ENCODE assay signal across 9 mouse cellular contexts in genomic region chr2:172282071-172282710, GRCm38 (mm10). TPM values are rescaled to one million over a fixed set of nuclear protein-coding genes. Genes with fewer than 3 reads are reported as not detected.
DNase-seq lines count a peak whose midpoint lies in the region; ATAC-seq lines count a peak whose summit lies in the region.
"Had no signal": no experiment of that assay in that cellular context is flagged by ENCODE, and none has a peak within 500 bp of the region (broad histone marks: within the 10 kb centered on the region; RNA-seq: fewer than 3 reads in every experiment).

No protein-coding gene starts in this region.

- H3K27ac ChIP-seq in midbrain, embryonic 10.5 days (replicated peaks): peak overlapping the region; percentile 74
- H3K27ac ChIP-seq in heart, embryonic 10.5 days: no peak overlapping the region
- H3K27ac ChIP-seq: left cerebral cortex, adult 2 months had no signal

- no peaks in the 10 kb centered on the region for H3K36me3 ChIP-seq in midbrain, embryonic 10.5 days
- H3K36me3 ChIP-seq in heart, embryonic 10.5 days: no peaks in the 10 kb centered on the region

- ATAC-seq in megakaryocyte, adult 5-6 weeks (ENCODE audit: poor library complexity, severe bottlenecking): no peak

- intact Hi-C loops in left cerebral cortex, postnatal 10 days (cut with DNase I): no loop called here

- H3K27me3 ChIP-seq in midbrain, embryonic 10.5 days (ENCODE audit: low read depth, poor library complexity, severe bottlenecking): 0 out of 2 replicates have a peak, but pooled peaks cover 7% of the 10 kb centered on the region
- 0 out of 2 replicates have a peak, but pooled peaks cover 7% of the 10 kb centered on the region for H3K27me3 ChIP-seq in heart, embryonic 10.5 days (ENCODE audit: insufficient read depth, poor library complexity, severe bottlenecking)

- WGBS in midbrain, embryonic 10.5 days: 58% methylated on average over 19 of the region's 19 CpGs
- 85% methylated on average over 19 of the region's 19 CpGs for WGBS in heart, embryonic 10.5 days

- peak; percentile 42 to 58 for DNase-seq in left cerebral cortex, postnatal 10 days (ENCODE audit: extremely low spot score in 1 of 2, low spot score in 2 of 2)
- DNase-seq in left cerebral cortex, adult 9 months (ENCODE audit: low spot score in 2 of 2): no peak
- peak; percentile 65 for DNase-seq in adrenal gland, adult 2 months
- peak; percentile 76 for DNase-seq in gastrocnemius, postnatal 10 days
- peak; percentile 59 for DNase-seq in midbrain, embryonic 10.5 days (ENCODE audit: low spot score)
- DNase-seq in spleen, adult 18-20 months: no peak
- DNase-seq in heart, embryonic 10.5 days (ENCODE audit: low spot score): no peak

- H3K4me1 ChIP-seq in midbrain, embryonic 10.5 days: peaks cover 24% of the 10 kb centered on the region
- H3K4me1 ChIP-seq in heart, embryonic 10.5 days: peaks cover 9% of the 10 kb centered on the region; the same call in 1 of the 2 replicates

- 0 out of 2 replicates have a peak, but pooled peaks cover 3% of the 10 kb centered on the region for H3K9me3 ChIP-seq in midbrain, embryonic 10.5 days (replicated peaks)
- H3K9me3 ChIP-seq in heart, embryonic 10.5 days: no peaks in the 10 kb centered on the region

- H3K4me3 ChIP-seq in midbrain, embryonic 10.5 days: no peak overlapping the region
- H3K4me3 ChIP-seq in heart, embryonic 10.5 days: no peak overlapping the region
- H3K4me3 ChIP-seq: left cerebral cortex, adult 2 months had no signal

RNA-seq across cellular contexts. Expression of gene Mc3r, which starts 33.9 kb away (rescaled TPM):
- under 1 TPM; 0.47 to 0.49 TPM for total RNA-seq in left cerebral cortex, postnatal 10 days (2021)
- total RNA-seq in adrenal gland, adult 2 months (2021): not detected
- 0.04 TPM in 1 of 2 replicates, not detected in the other for polyA plus RNA-seq in adrenal gland, adult 2 months (2012; rRNA removed)
- total RNA-seq in gastrocnemius, postnatal 10 days (2021): not detected
- polyA plus RNA-seq in midbrain, embryonic 10.5 days (2016; fragmentation: Nextera tagmentation; extraction: Ambion mirVana): not detected in 2 replicates
- not detected in 2 replicates for polyA plus RNA-seq in heart, embryonic 10.5 days (2016; fragmentation: Nextera tagmentation; extraction: Ambion mirVana)
- total RNA-seq in megakaryocyte, adult 5-6 weeks (2015): not detected in 2 replicates
- total RNA-seq in megakaryocyte, adult 5-6 weeks (2017): not detected in 2 replicates

Comparison
In these comparisons a context has a peak if more than half of its experiments do, and no peak if none do; other contexts are left out.
1. DNase-seq: peak in left cerebral cortex, postnatal 10 days (2 of 2), adrenal gland, adult 2 months (single experiment), gastrocnemius, postnatal 10 days (single experiment) and midbrain, embryonic 10.5 days (single experiment); none in left cerebral cortex, adult 9 months (0 of 2), spleen, adult 18-20 months (0 of 2) and heart, embryonic 10.5 days (single experiment).